Mouse (Mus musculus) heart, embryonic 11.5 days (tissue): ENCODE measurements around the gene Msrb1. TPM values are rescaled to one million over a fixed set of nuclear protein-coding genes. Genes with fewer than 3 reads are reported as not detected.

Experiments
- ATAC-seq: fragments of 200-750 bp; cut with Nextera tagmentation; replicated peaks from 2 replicates; pipeline ENCODE4 v1.8.0; 2017; ENCODE audit warnings: moderate library complexity; ENCODE audit not compliant: insufficient number of reproducible peaks, low FRiP score, low TSS enrichment
- H3K27ac ChIP-seq: fragments of 300-500 bp; sonication (generic); 2 replicates; pipeline ENCODE4 v1.5.1; 2014; ENCODE audit warnings: mild to moderate bottlenecking, low read depth, low read length
- H3K27me3 ChIP-seq: fragments of 300-500 bp; sonication (generic); 2 replicates; pipeline ENCODE4 v1.6.1; 2014; ENCODE audit warnings: mild to moderate bottlenecking, low read length, mixed read lengths; ENCODE audit not compliant: control insufficient read depth, insufficient read depth
- H3K36me3 ChIP-seq: fragments of 300-500 bp; sonication (generic); 2 replicates; pipeline ENCODE4 v1.6.1; 2014; ENCODE audit warnings: mild to moderate bottlenecking, low read length, moderate library complexity, mixed read lengths; ENCODE audit not compliant: control insufficient read depth, insufficient read depth
- H3K4me1 ChIP-seq: fragments of 300-500 bp; sonication (generic); 2 replicates; pipeline ENCODE4 v1.6.1; 2014; ENCODE audit warnings: low read length; ENCODE audit not compliant: control insufficient read depth, insufficient read depth
- H3K4me2 ChIP-seq: fragments of 300-500 bp; sonication (generic); 2 replicates; pipeline ENCODE4 v1.6.1; 2014; ENCODE audit warnings: mild to moderate bottlenecking, moderate library complexity
- H3K4me3 ChIP-seq: fragments of 300-500 bp; sonication (generic); 2 replicates; pipeline ENCODE4 v1.5.1; 2014; ENCODE audit warnings: low read depth, low read length
- H3K9ac ChIP-seq: fragments of 300-500 bp; sonication (generic); 2 replicates; pipeline ENCODE4 v1.6.1; 2014; ENCODE audit warnings: mild to moderate bottlenecking, low read depth, low read length, moderate library complexity
- H3K9me3 ChIP-seq: fragments of 300-500 bp; sonication (generic); replicated peaks from 2 replicates; pipeline ENCODE4 v1.6.1; 2016; ENCODE audit warnings: low read length; ENCODE audit not compliant: control insufficient read depth
- WGBS: fragments of 180-500 bp; shearing (Covaris S2); extraction: QIAGEN DNeasy Blood & Tissue Kit; methylation state at CpG from one replicate; pipeline ENCODE4 v1.1.7; 2014; ENCODE audit not compliant: insufficient replicate concordance; 5-methylcytosine and 5-hydroxymethylcytosine counted together
- polyA plus RNA-seq: library from polyadenylated mRNA; unstranded; fragments of >200 nt; fragmentation: Nextera tagmentation; extraction: Ambion mirVana; gene quantifications from 2 replicates; pipeline ENCODE4 v1.2.1, GENCODE M21; 2014

Msrb1 gene
- polyA plus RNA-seq, 1 experiment from 2014 or later: 20.9 TPM

- H3K36me3 ChIP-seq: no peaks in the 10 kb centered on the region
- no peak for ATAC-seq
- H3K9ac ChIP-seq: no peak overlapping the region
- peaks cover 2% of the 10 kb centered on the region; the same call in 1 of the 2 replicates for H3K27me3 ChIP-seq
- no peaks in the 10 kb centered on the region for H3K9me3 ChIP-seq
- H3K4me2 ChIP-seq: no peak overlapping the region
- H3K27ac ChIP-seq: no peak overlapping the region
- H3K4me3 ChIP-seq: no peak overlapping the region
- WGBS: 70% methylated on average over 5 of the region's 5 CpGs
- no peaks in the 10 kb centered on the region for H3K4me1 ChIP-seq
Measured at GRCm38 (mm10) chr17:24743896-24744295, 7.5 kb downstream of the Msrb1 start.

- 67% methylated on average over 3 of the region's 3 CpGs for WGBS
- Histone ChIP-seq H3K27me3 (peaks cover 2% of the 10 kb centered on the region; the same call in 1 of the 2 replicates), H3K4me2 (no peak overlapping the region), H3K9me3 (no peaks in the 10 kb centered on the region), H3K36me3 (no peaks in the 10 kb centered on the region), H3K9ac (no peak overlapping the region), H3K27ac (no peak overlapping the region), H3K4me1 (no peaks in the 10 kb centered on the region), H3K4me3 (no peak overlapping the region)
- no peak for ATAC-seq
Measured at GRCm38 (mm10) chr17:24744381-24744780, 7.9 kb downstream of the Msrb1 start.

- Histone ChIP-seq H3K36me3 (no peaks in the 10 kb centered on the region), H3K4me2 (no peak overlapping the region)
- WGBS: 19% methylated on average over 7 of the region's 7 CpGs
Measured at GRCm38 (mm10) chr17:24745526-24746497, 9.4 kb downstream of the Msrb1 start.

DNA sequence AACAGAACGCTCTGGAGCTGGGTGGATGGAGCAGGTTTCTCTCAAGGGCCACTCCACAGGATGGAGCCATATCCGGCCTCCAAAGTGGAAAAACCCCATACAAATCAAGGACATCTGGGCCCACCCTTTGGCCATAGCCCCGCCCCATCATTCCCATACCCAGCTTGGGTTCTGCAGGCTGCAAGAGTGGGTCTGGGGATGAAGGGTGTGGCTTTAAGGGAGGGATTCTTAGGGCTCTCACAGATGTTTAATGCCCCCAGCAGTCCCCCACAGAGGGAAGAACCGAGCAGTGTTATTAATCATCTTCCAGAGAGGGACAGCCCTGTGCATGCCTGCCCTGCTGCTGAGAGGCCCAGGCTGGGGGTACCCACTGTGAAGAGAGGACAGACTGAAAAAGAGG lies 10.5 kb downstream of the Msrb1 start:
- no peak overlapping the region for H3K4me3 ChIP-seq
- no peak overlapping the region for H3K9ac ChIP-seq
- H3K27ac ChIP-seq: no peak overlapping the region
- 41% methylated on average over 4 of the region's 4 CpGs for WGBS
- no peaks in the 10 kb centered on the region for H3K9me3 ChIP-seq
- H3K4me2 ChIP-seq: no peak overlapping the region
- H3K27me3 ChIP-seq: peaks cover 22% of the 10 kb centered on the region
- no peaks in the 10 kb centered on the region for H3K4me1 ChIP-seq
- no peaks in the 10 kb centered on the region for H3K36me3 ChIP-seq
- ATAC-seq: no peak

More at GRCm38 (mm10) chr17:24745526-24746497, 9.4 kb downstream of the Msrb1 start:
- Histone ChIP-seq H3K27ac (no peak overlapping the region), H3K4me3 (no peak overlapping the region), H3K27me3 (peaks cover 12% of the 10 kb centered on the region), H3K9ac (no peak overlapping the region), H3K4me1 (no peaks in the 10 kb centered on the region), H3K9me3 (no peaks in the 10 kb centered on the region)
- 0 out of 2 replicates have a peak, but pooled peaks have one; percentile 46 for ATAC-seq

- no peaks in the 10 kb centered on the region for H3K36me3 ChIP-seq
- ATAC-seq: no peak
- H3K4me1 ChIP-seq: peaks cover 10% of the 10 kb centered on the region; the same call in 1 of the 2 replicates
- no peak overlapping the region for H3K4me3 ChIP-seq
- 18% methylated on average over 4 of the region's 4 CpGs for WGBS
- H3K4me2 ChIP-seq: no peak overlapping the region
- no peaks in the 10 kb centered on the region for H3K9me3 ChIP-seq
- no peak overlapping the region for H3K27ac ChIP-seq
- H3K9ac ChIP-seq: no peak overlapping the region
- H3K27me3 ChIP-seq: peaks cover 62% of the 10 kb centered on the region
Measured at GRCm38 (mm10) chr17:24751528-24751927, 15.1 kb downstream of the Msrb1 start.

DNA sequence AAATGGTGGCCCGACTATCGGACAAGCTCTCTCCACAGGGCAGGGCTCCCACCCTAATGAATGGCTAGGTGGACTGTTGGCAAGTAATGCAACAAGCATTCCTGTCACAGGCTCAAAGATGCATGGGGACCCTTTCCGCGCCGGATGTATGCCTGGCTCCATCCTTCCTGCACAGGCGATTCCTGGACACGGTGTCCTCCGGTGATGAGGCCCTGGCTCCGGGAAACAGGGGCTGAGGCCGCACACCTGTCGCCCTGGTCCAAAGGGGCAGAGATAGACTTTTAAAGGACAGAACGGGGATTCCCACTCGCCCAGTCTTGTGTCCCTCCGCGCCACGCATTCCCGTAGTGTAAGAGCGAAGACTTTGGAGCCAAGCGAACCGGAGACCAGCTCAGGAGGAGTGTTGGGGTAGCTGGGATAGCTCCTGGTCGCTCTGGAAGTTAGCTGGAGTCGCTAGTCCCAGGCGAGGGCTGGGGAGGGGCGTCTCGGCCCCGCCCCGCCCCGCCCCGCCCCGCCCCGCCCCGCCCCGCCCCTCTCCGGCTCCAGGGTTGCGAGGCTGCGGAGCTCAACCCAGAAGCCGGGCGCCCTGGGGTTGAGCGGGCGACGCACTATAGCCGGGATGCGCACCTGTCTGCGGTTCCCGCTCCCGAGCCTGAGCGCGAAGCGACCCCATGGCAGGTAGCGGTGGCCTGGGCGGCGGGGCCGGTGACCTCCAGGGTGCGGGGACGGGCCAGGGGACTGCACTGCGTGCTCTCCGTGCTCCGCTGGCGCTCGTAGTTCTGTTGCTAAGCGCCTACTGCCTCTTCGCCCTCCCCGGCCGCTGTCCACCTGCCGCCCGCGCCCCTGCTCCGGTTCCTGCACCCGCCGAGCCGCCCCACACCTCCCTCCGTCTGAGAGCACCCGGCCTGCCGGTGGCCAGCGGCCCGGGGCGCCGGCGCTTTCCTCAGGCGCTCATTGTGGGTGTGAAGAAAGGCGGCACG lies 16.3 kb downstream of the Msrb1 start, which contains the start of gene Hs3st6:
TSS of gene Hs3st6 (plus strand) at position 574 of the 980 bp plus-strand sequence.
- H3K4me1 ChIP-seq: peaks cover 10% of the 10 kb centered on the region; the same call in 1 of the 2 replicates
- WGBS: 1% methylated on average over 59 of the region's 82 CpGs
- peaks cover 62% of the 10 kb centered on the region for H3K27me3 ChIP-seq
- H3K4me3 ChIP-seq: peak within 1 kb of the TSS; percentile 57
- peak within 1 kb of the TSS; percentile 98 for H3K4me2 ChIP-seq
- H3K9ac ChIP-seq: peak within 1 kb of the TSS; percentile 54
- ATAC-seq: peak; percentile 75
- no peaks in the 10 kb centered on the region for H3K9me3 ChIP-seq
- no peaks in the 10 kb centered on the region for H3K36me3 ChIP-seq
- H3K27ac ChIP-seq: no peak within 1 kb of the TSS

GRCm38 (mm10) chr17:24757394-24757793 lies 21.0 kb downstream of the Msrb1 start:
- Histone ChIP-seq H3K27ac (no peak overlapping the region), H3K9me3 (no peaks in the 10 kb centered on the region), H3K4me2 (no peak overlapping the region), H3K27me3 (peaks cover 38% of the 10 kb centered on the region), H3K9ac (no peak overlapping the region), H3K4me1 (peaks cover 10% of the 10 kb centered on the region), H3K4me3 (no peak overlapping the region), H3K36me3 (no peaks in the 10 kb centered on the region)
- no peak for ATAC-seq
- WGBS: 73% methylated on average over 1 of the region's 1 CpGs

- H3K4me1 ChIP-seq: peaks cover 10% of the 10 kb centered on the region
- 68% methylated on average over 5 of the region's 5 CpGs for WGBS
- no peaks in the 10 kb centered on the region for H3K36me3 ChIP-seq
- H3K4me3 ChIP-seq: no peak overlapping the region
- no peak overlapping the region for H3K9ac ChIP-seq
- no peak for ATAC-seq
- no peak overlapping the region for H3K27ac ChIP-seq
- peaks cover 2% of the 10 kb centered on the region for H3K27me3 ChIP-seq
- no peak overlapping the region for H3K4me2 ChIP-seq
- no peaks in the 10 kb centered on the region for H3K9me3 ChIP-seq
Measured at GRCm38 (mm10) chr17:24761121-24761520, 24.7 kb downstream of the Msrb1 start.
